Mouse (Mus musculus) kidney, embryonic 15.5 days (tissue): Measurements from ENCODE around the gene Myo1f. TPM values are rescaled to one million over a fixed set of nuclear protein-coding genes. Genes with fewer than 3 reads are reported as not detected.
"Not testable (repeated sequence)": the region's sequence is repeated elsewhere in the genome, so short reads cannot be mapped to it uniquely, and the experiment has no call there.

Experiments
- ATAC-seq: fragments of 200-750 bp; cut with Nextera tagmentation; replicated peaks from 2 replicates; pipeline ENCODE4 v1.8.0; 2017; ENCODE audit warnings: moderate TSS enrichment; ENCODE audit not compliant: low FRiP score
- H3K27ac ChIP-seq: fragments of 300-500 bp; sonication (generic); 2 replicates; pipeline ENCODE4 v1.5.1; 2015; ENCODE audit warnings: mild to moderate bottlenecking, inconsistent platforms
- H3K27me3 ChIP-seq: fragments of 300-500 bp; sonication (generic); 2 replicates; pipeline ENCODE4 v1.6.1; 2015; ENCODE audit warnings: inconsistent platforms
- H3K36me3 ChIP-seq: fragments of 300-500 bp; sonication (generic); 2 replicates; pipeline ENCODE4 v1.6.1; 2015; ENCODE audit warnings: inconsistent platforms
- H3K4me1 ChIP-seq: fragments of 300-500 bp; sonication (generic); 2 replicates; pipeline ENCODE4 v1.6.1; 2015; ENCODE audit warnings: inconsistent platforms
- H3K4me2 ChIP-seq: fragments of 300-500 bp; sonication (generic); 2 replicates; pipeline ENCODE4 v1.6.1; 2015; ENCODE audit warnings: moderate library complexity, mild to moderate bottlenecking, inconsistent platforms
- H3K4me3 ChIP-seq: fragments of 300-500 bp; sonication (generic); replicated peaks from 2 replicates; pipeline ENCODE4 v1.5.1; 2015; ENCODE audit warnings: mild to moderate bottlenecking, inconsistent platforms
- H3K9ac ChIP-seq: fragments of 300-500 bp; sonication (generic); 2 replicates; pipeline ENCODE4 v1.6.1; 2015; ENCODE audit warnings: mild to moderate bottlenecking, inconsistent platforms
- H3K9me3 ChIP-seq: fragments of 300-500 bp; sonication (generic); replicated peaks from 2 replicates; pipeline ENCODE4 v1.6.1; 2016; ENCODE audit warnings: inconsistent platforms
- WGBS: fragments of 180-500 bp; shearing (Covaris S2); methylation state at CpG from one replicate; pipeline ENCODE4 v1.1.7; 2015; ENCODE audit warnings: mixed read lengths; 5-methylcytosine and 5-hydroxymethylcytosine counted together
- polyA plus RNA-seq: library from polyadenylated mRNA; unstranded; fragments of >200 nt; fragmentation: Nextera tagmentation; extraction: Ambion mirVana; gene quantifications from 2 replicates; pipeline ENCODE4 v1.2.1, GENCODE M21; 2015

Gene Myo1f
- polyA plus RNA-seq, 1 experiment from 2014 or later = 3.5 TPM

DNA sequence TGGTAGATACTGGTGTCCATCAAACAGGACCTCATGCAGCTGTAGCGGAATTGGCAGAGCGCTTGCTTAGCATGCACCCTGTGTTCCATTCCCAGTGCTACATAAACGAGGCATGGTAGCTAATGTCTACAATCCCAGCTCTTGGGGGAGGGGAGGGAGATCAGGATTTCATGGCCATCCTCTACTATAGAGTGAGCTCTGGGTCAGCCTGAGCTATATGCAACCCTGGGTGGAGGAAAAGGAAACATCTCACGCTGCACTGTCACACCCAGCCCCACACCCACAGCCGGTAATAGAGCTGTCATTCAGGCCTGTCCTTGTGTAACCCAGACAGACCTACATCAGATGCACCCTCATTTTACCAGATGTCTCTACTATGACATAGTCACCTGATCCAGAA, 43.0 kb downstream of the Myo1f start:
- no peak overlapping the region for H3K9ac ChIP-seq
- H3K4me3 ChIP-seq = no peak overlapping the region
- H3K36me3 ChIP-seq = no peaks in the 10 kb centered on the region
- H3K4me1 ChIP-seq = no peaks in the 10 kb centered on the region
- no peak overlapping the region for H3K27ac ChIP-seq
- H3K9me3 ChIP-seq = no peaks in the 10 kb centered on the region
- WGBS = 92% methylated on average over 5 of the region's 5 CpGs
- no peak for ATAC-seq
- no peak overlapping the region for H3K4me2 ChIP-seq
- no peaks in the 10 kb centered on the region for H3K27me3 ChIP-seq

DNA sequence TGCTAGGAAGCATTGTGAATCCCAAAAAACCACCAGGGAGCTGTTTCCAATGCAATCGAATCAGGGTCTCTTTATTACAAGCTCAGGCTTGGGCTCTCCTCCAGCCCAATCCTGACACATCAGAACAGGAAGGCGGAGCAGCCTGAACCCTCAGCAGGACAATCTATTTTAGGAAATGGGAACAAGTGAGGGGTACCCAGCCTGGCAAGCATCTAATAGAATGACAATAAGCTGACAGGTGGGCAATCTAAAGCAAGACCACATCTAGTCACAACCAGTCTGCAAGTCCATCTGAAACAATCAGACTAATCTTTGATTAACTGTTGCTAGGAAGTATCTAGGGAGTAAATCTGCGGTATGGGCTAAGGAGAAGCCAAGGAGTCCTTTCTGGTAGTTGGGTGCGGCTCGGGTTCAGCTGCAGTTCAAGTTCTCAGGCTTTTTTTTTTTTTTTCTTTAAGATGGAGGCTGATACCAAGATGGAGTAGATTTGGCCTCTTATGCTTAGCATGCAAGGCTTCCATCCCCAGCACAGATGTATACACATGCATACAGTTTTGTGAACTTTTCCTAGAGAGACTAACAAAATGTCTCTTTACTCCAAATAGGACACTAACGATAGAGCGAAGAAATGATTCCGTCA, 44.4 kb downstream of the Myo1f start:
- no peak for ATAC-seq
- Histone ChIP-seq H3K4me2 (no peak overlapping the region), H3K4me3 (no peak overlapping the region), H3K36me3 (no peaks in the 10 kb centered on the region), H3K27me3 (no peaks in the 10 kb centered on the region), H3K4me1 (no peaks in the 10 kb centered on the region), H3K9ac (no peak overlapping the region), H3K27ac (no peak overlapping the region), H3K9me3 (no peaks in the 10 kb centered on the region)
- 86% methylated on average over 8 of the region's 8 CpGs for WGBS

DNA sequence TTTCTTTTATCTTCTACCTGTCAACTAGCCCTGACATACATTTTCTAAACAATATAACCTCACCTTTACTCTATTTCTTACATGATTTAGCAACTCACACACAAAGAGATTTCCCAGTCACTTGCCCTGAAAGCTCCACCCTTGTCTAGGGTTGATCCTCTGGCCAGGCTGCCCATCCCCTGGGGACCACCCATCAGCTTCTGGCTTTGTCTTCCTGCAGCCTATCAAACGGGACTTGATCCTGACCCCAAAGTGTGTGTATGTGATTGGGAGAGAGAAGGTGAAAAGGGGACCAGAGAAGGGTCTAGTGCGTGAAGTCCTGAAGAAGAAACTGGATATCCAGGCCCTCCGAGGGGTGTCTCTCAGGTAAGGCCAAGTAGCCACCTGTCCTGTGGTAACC, 45.3 kb downstream of the Myo1f start:
- Histone ChIP-seq H3K4me2 (no peak overlapping the region), H3K9ac (no peak overlapping the region), H3K9me3 (no peaks in the 10 kb centered on the region), H3K4me1 (no peaks in the 10 kb centered on the region), H3K27ac (no peak overlapping the region), H3K36me3 (no peaks in the 10 kb centered on the region), H3K27me3 (no peaks in the 10 kb centered on the region), H3K4me3 (no peak overlapping the region)
- no peak for ATAC-seq
- 81% methylated on average over 3 of the region's 3 CpGs for WGBS

GRCm38 (mm10) chr17:33601947-33602346, 46.4 kb downstream of the Myo1f start:
- H3K4me2 ChIP-seq = no peak overlapping the region
- no peak overlapping the region for H3K27ac ChIP-seq
- H3K4me1 ChIP-seq = no peaks in the 10 kb centered on the region
- no peak overlapping the region for H3K9ac ChIP-seq
- H3K9me3 ChIP-seq = no peaks in the 10 kb centered on the region
- H3K27me3 ChIP-seq = no peaks in the 10 kb centered on the region
- no peak for ATAC-seq
- no peaks in the 10 kb centered on the region for H3K36me3 ChIP-seq
- 83% methylated on average over 12 of the region's 12 CpGs for WGBS
- H3K4me3 ChIP-seq = no peak overlapping the region

GRCm38 (mm10) chr17:33607273-33607672, 51.8 kb downstream of the Myo1f start:
- Histone ChIP-seq H3K9ac (no peak overlapping the region), H3K27me3 (no peaks in the 10 kb centered on the region), H3K36me3 (no peaks in the 10 kb centered on the region), H3K4me1 (no peaks in the 10 kb centered on the region), H3K9me3 (no peaks in the 10 kb centered on the region), H3K4me2 (no peak overlapping the region), H3K27ac (no peak overlapping the region), H3K4me3 (no peak overlapping the region)
- ATAC-seq = no peak
- 84% methylated on average over 2 of the region's 2 CpGs for WGBS

- Histone ChIP-seq H3K4me1 (no peaks in the 10 kb centered on the region), H3K9me3 (no peaks in the 10 kb centered on the region), H3K27me3 (no peaks in the 10 kb centered on the region), H3K4me3 (no peak overlapping the region), H3K27ac (no peak overlapping the region), H3K4me2 (no peak overlapping the region), H3K9ac (no peak overlapping the region), H3K36me3 (no peaks in the 10 kb centered on the region)
- WGBS = 88% methylated on average over 7 of the region's 7 CpGs
- ATAC-seq = no peak
These were observed 55.0 kb downstream of the Myo1f start for GRCm38 (mm10) chr17:33610548-33610947.

DNA sequence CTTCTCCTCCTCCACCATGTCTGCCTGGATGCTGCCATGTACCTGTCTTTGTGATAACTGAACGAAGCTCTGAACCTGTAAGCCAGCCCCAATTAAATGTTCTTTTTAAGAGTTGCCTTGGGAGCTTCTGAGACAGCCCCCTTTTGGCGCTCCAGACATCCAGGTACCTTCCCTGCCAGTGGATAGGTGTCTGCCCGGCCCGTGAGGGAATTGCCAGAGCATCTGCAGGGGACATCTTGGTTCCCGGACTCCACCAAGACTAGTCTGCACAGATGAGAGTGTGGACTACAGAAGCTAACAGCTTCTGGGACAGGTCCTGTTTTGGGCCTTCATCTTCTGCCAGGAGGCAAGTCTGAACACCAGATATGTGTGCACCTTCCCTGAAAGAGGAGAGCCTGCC, 58.2 kb downstream of the Myo1f start:
- not testable (repeated sequence) for H3K27ac ChIP-seq, ATAC-seq
- WGBS = 91% methylated on average over 5 of the region's 5 CpGs

GRCm38 (mm10) chr17:33627281-33627680, 71.8 kb downstream of the Myo1f start:
- H3K4me1 ChIP-seq = peaks cover 19% of the 10 kb centered on the region
- no peaks in the 10 kb centered on the region for H3K9me3 ChIP-seq
- no peak overlapping the region for H3K4me2 ChIP-seq
- H3K36me3 ChIP-seq = peaks cover 12% of the 10 kb centered on the region
- no peak for ATAC-seq
- no peak overlapping the region for H3K9ac ChIP-seq
- H3K4me3 ChIP-seq = no peak overlapping the region
- 93% methylated on average over 3 of the region's 3 CpGs for WGBS
- no peaks in the 10 kb centered on the region for H3K27me3 ChIP-seq
- no peak overlapping the region for H3K27ac ChIP-seq

More for the DNA sequence above, 58.2 kb downstream of the Myo1f start:
- not testable (repeated sequence) for H3K9ac ChIP-seq, H3K27me3 ChIP-seq, H3K4me1 ChIP-seq, H3K4me3 ChIP-seq, H3K9me3 ChIP-seq, H3K4me2 ChIP-seq, H3K36me3 ChIP-seq

- peak within 1 kb of the TSS; percentile 80 for H3K4me2 ChIP-seq
- H3K9ac ChIP-seq = peak within 1 kb of the TSS; percentile 70
- H3K27me3 ChIP-seq = no peaks in the 10 kb centered on the region
- no peaks in the 10 kb centered on the region for H3K9me3 ChIP-seq
- ATAC-seq = peak; percentile 97
- H3K4me1 ChIP-seq = peaks cover 19% of the 10 kb centered on the region
- peaks cover 22% of the 10 kb centered on the region for H3K36me3 ChIP-seq
- WGBS = 3% methylated on average over 32 of the region's 35 CpGs
- H3K27ac ChIP-seq = peak within 1 kb of the TSS; percentile 99
- peak within 1 kb of the TSS; percentile 66 for H3K4me3 ChIP-seq
These were observed 73.3 kb downstream of the Myo1f start, which contains the start of gene Zfp414 for GRCm38 (mm10) chr17:33628621-33629486. Gene Zfp414, plus strand, starts transcription at chr17:33629090.

GRCm38 (mm10) chr17:33629487-33630125, 74.1 kb downstream of the Myo1f start:
- Histone ChIP-seq H3K4me2 (peak overlapping the region; percentile 80), H3K36me3 (peaks cover 22% of the 10 kb centered on the region), H3K27ac (peak overlapping the region; percentile 99), H3K4me1 (peaks cover 19% of the 10 kb centered on the region), H3K4me3 (peak overlapping the region; percentile 66), H3K9me3 (no peaks in the 10 kb centered on the region), H3K9ac (peak overlapping the region; percentile 70), H3K27me3 (no peaks in the 10 kb centered on the region)
- 71% methylated on average over 12 of the region's 12 CpGs for WGBS
- ATAC-seq = peak; percentile 27

DNA sequence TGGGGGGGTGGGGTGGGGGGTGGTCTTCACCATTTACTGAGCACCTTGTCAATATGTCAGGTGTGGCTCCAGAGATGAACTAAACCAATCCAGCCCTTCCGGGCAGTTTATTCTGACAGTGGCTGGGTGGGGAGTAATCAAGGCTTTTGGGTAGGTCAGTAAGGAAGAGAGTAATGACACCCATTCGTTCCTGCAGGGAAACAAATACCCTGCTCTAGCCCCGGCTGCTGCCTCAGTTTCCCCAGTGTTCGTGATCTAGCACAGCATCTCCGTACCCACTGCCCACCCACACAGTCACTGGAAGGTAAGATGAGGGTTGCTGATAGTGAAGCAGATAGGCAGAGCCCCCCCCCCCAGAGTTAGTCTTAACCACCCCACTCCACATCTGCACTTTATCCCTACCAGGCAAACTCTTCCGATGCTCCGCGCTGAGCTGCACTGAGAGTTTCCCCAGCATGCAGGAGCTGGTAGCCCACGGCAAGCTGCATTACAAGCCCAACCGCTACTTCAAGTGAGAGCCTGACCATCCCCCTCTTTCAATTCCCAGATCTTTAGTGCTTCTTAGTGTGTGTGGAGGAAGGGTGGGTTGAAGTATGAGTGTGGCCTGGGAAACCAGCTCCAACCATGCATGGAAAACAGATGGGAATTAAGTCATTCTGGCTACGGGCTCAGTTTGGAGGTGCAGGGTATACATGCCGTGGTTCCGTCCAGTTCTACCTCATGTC, 74.8 kb downstream of the Myo1f start:
- 69% methylated on average over 13 of the region's 13 CpGs for WGBS
- H3K27ac ChIP-seq = no peak overlapping the region
- H3K4me1 ChIP-seq = peaks cover 19% of the 10 kb centered on the region
- no peak overlapping the region for H3K4me3 ChIP-seq
- H3K4me2 ChIP-seq = peak overlapping the region; percentile 80
- peaks cover 22% of the 10 kb centered on the region for H3K36me3 ChIP-seq
- no peaks in the 10 kb centered on the region for H3K9me3 ChIP-seq
- ATAC-seq = no peak
- no peaks in the 10 kb centered on the region for H3K27me3 ChIP-seq
- H3K9ac ChIP-seq = no peak overlapping the region
